Mouse (Mus musculus): ENCODE data around the gene Zfp949. TPM values are rescaled to one million over a fixed set of nuclear protein-coding genes. Genes with fewer than 3 reads are reported as not detected.

Gene Zfp949
- total and polyA plus RNA-seq, 3 experiments = 5.2 to 9.3 (median 7.5) TPM

GRCm38 (mm10) chr9:88547270-88547669 is 550 bp upstream of the Zfp949 start:
- dilution Hi-C loops (cut with MboI; ENCODE audit: extremely low pct_ligation_motif_present, extremely low pct_unique_long_range_greater_than_20kb, low sequenced_read_pairs) (no loop called here), in situ Hi-C loops (cut with MboI; ENCODE audit: low pct_ligation_motif_present, low pct_unique_long_range_greater_than_20kb, low sequenced_read_pairs) (loop anchor here (10.0 kb wide), 1 partner anchor 302 kb away; no protein-coding TSS in a partner anchor)
- Histone ChIP-seq H3K9ac (ENCODE audit: insufficient read depth, low read depth) (peak overlapping the region; percentile 70), H3K4me2 (ENCODE audit: insufficient read depth, low read depth, poor library complexity, severe bottlenecking) (peak overlapping the region; percentile 95), H3K4me1 (ENCODE audit: control insufficient read depth in 1 of 2, insufficient read depth in 2 of 2) (peaks cover 10 to 18% of the 10 kb centered on the region in 2 experiments), H3K27me3 (replicated peaks) (no peaks in the 10 kb centered on the region), H3K27ac (ENCODE audit: insufficient read depth, low read depth) (0 out of 2 replicates have a peak overlapping the region, but pooled peaks have one; percentile 14), H3K4me3 (replicated peaks in 1 of 3; ENCODE audit: low read depth in 2 of 3, low read length in 2 of 3, poor library complexity in 1 of 3) (peak overlapping the region; percentile 70 to 77 (median 74)), H3K36me3 (replicated peaks in 1 of 2; ENCODE audit: control insufficient read depth in 1 of 2, insufficient read depth in 1 of 2, low read length in 1 of 2) (peaks cover 3 to 14% of the 10 kb centered on the region in 2 experiments), H3K9me3 (replicated peaks; ENCODE audit: low read length) (no peaks in the 10 kb centered on the region), H3K79me2 (replicated peaks; ENCODE audit: control insufficient read depth, extremely low read depth, insufficient read depth, poor library complexity, severe bottlenecking) (peaks cover 23% of the 10 kb centered on the region)
- peak; percentile 87 for DNase-seq (ENCODE audit: extremely low read depth)
- TF ChIP-seq BHLHE40 (IDR thresholded peaks at IDR 0.05; ENCODE audit: low read depth, low read length) (0 out of 2 replicates have a peak, but pooled peaks have one; percentile 13), MEF2A (IDR thresholded peaks at IDR 0.05; ENCODE audit: borderline replicate concordance, low read depth, low read length) (peak; percentile 70), USF1 (IDR thresholded peaks at IDR 0.05; ENCODE audit: low read depth, low read length) (no peak), NRF1 (IDR thresholded peaks at IDR 0.05; ENCODE audit: low read depth, low read length) (no peak), MAX (IDR thresholded peaks at IDR 0.05; ENCODE audit: low read length) (peak; percentile 58; the same call in 1 of the 2 replicates), SIN3A (IDR thresholded peaks at IDR 0.05; ENCODE audit: low read length) (no peak), TBP (conservative IDR thresholded peaks at IDR 0.05; ENCODE audit: low read depth, low read length) (0 out of 2 replicates have a peak, but pooled peaks have one; percentile 62), ELF1 (IDR thresholded peaks at IDR 0.05; ENCODE audit: low read depth, low read length) (peak; percentile 42), RAD21 (IDR thresholded peaks at IDR 0.05; ENCODE audit: low read depth, low read length) (peak; percentile 82), KAT2A (IDR thresholded peaks at IDR 0.05; ENCODE audit: insufficient replicate concordance, low read length) (no peak), SMC3 (IDR thresholded peaks at IDR 0.05; ENCODE audit: low read depth, low read length) (peak; percentile 96), JUN (IDR thresholded peaks at IDR 0.05; ENCODE audit: insufficient read depth, low read depth, low read length) (no peak), POLR2AphosphoS2 (IDR thresholded peaks at IDR 0.05; ENCODE audit: low read depth, low read length) (no peak), JUND (conservative IDR thresholded peaks at IDR 0.05; ENCODE audit: low read depth, low read length) (0 out of 2 replicates have a peak, but pooled peaks have one; percentile 7), ZNF384 (IDR thresholded peaks at IDR 0.05; ENCODE audit: low read depth, low read length) (no peak), MAFK (IDR thresholded peaks at IDR 0.05; ENCODE audit: insufficient replicate concordance, low read length) (no peak), MAZ (IDR thresholded peaks at IDR 0.05; ENCODE audit: low read depth, low read length) (0 out of 2 replicates have a peak, but pooled peaks have one; percentile 49), TCF12 (IDR thresholded peaks at IDR 0.05; ENCODE audit: low read depth, low read length) (no peak), NELFE (IDR thresholded peaks at IDR 0.05; ENCODE audit: low read depth, low read length) (peak; percentile 61; the same call in 1 of the 2 replicates), E2F4 (IDR thresholded peaks at IDR 0.05; ENCODE audit: insufficient replicate concordance, low read depth, low read length) (no peak), ZC3H11A (IDR thresholded peaks at IDR 0.05; ENCODE audit: low read depth, low read length) (peak; percentile 76), IRF4 (IDR thresholded peaks at IDR 0.05; ENCODE audit: low read depth, low read length) (0 out of 2 replicates have a peak, but pooled peaks have one; percentile 32), MXI1 (IDR thresholded peaks at IDR 0.05; ENCODE audit: low read depth, low read length) (no peak), RCOR1 (conservative IDR thresholded peaks at IDR 0.05; ENCODE audit: low read depth, low read length) (no peak), PAX5 (IDR thresholded peaks at IDR 0.05; ENCODE audit: low read length) (no peak), CHD1 (IDR thresholded peaks at IDR 0.05; ENCODE audit: low read depth, low read length) (no peak), USF2 (conservative IDR thresholded peaks at IDR 0.05; ENCODE audit: low read depth, low read length) (no peak), UBTF (IDR thresholded peaks at IDR 0.05; ENCODE audit: low read depth, low read length) (no peak), ETS1 (conservative IDR thresholded peaks at IDR 0.05; ENCODE audit: low read depth, low read length) (no peak), ZMIZ1 (IDR thresholded peaks at IDR 0.05; ENCODE audit: low read depth, low read length) (no peak), CTCF (conservative IDR thresholded peaks at IDR 0.05 in 1 of 2, IDR thresholded peaks at IDR 0.05 in 1 of 2; ENCODE audit: low read depth in 2 of 2, low read length in 2 of 2) (peak; percentile 37 to 96; a peak in 3 of 4 replicates), ZKSCAN1 (IDR thresholded peaks at IDR 0.05; ENCODE audit: borderline replicate concordance, low read depth, low read length) (no peak), GABPA (IDR thresholded peaks at IDR 0.05; ENCODE audit: insufficient replicate concordance, low read depth, low read length) (no peak), POLR2A (IDR thresholded peaks at IDR 0.05; ENCODE audit: low read depth, low read length) (no peak), HCFC1 (IDR thresholded peaks at IDR 0.05; ENCODE audit: low read depth, low read length) (no peak), EP300 (IDR thresholded peaks at IDR 0.05; ENCODE audit: low read length) (no peak), CHD2 (IDR thresholded peaks at IDR 0.05; ENCODE audit: low read length) (no peak), MYC (IDR thresholded peaks at IDR 0.05; ENCODE audit: low read depth, low read length) (no peak)
